Mouse (Mus musculus): ENCODE results near the gene Xcr1. TPM values are rescaled to one million over a fixed set of nuclear protein-coding genes. Genes with fewer than 3 reads are reported as not detected.

Xcr1 gene
- polyA plus RNA-seq, 2 experiments from 2014 or later, result 0.12 to 0.61 TPM

DNA sequence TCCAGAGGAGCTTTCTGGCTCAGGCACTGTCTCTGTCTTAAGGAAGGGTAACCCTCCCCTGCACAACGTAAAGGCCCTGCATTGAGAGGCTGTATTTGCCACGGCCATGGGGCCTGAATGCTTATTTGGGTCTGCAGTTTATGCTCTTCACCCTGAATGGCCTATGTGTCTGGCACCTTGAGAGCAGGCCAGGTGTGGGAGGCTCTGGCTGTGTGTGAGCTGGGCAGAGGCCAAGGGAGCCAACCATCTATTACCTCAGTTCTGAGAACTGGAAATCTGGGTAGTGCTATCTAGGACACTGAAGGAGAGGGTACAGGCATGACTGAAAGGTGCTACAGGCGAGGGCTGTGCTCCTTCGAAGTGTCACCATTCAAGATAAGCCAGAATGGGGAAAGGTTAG, 47.0 kb downstream of the Xcr1 start:
- ATAC-seq, result no peak

- ATAC-seq, result peak; percentile 79
These were observed 47.5 kb downstream of the Xcr1 start for GRCm38 (mm10) chr9:123814326-123814725.

DNA sequence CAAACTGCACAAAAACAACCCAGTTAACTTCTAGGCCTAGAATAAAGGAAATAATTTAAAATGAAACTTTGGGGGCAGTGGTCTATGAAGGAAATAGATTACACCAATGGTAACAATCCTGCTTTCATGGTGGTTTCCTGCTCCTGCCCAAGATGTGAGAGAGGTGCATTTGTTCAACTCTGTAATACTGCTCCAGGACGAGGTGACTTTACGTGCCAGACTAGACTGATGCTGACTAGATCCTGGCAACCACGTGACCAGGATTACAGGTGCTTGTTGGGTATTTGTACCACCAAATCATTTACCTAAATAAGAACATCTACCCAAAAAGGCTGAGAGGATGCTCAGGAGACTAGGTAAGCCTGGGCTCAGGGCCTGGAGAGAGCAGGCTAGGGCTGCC, 50.0 kb downstream of the Xcr1 start:
- peak; percentile 26 for ATAC-seq

DNA sequence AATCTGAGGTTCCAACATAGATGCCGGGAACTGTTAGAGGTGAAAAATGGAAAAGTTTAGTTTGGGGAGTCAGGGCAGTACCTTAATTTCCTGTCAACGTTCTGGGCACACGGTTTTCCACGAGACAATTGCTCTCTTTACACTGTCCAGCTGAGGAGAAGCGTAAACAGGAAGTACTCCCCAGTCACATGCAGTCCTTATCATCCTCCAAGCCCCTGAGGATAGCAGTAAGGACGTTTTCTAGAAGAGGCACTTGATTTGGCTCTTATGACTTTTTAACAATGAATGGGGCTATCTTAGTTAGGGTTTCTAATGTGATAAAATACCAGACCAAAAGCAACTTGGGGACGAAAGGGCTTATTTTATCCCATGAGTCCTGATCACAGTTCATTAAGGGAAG, 53.2 kb downstream of the Xcr1 start:
- no peak for ATAC-seq

- ATAC-seq, result peak; percentile 75
These were observed 55.6 kb downstream of the Xcr1 start, which contains the start of gene Cxcr6 for GRCm38 (mm10) chr9:123806267-123806666. TSS of gene Cxcr6 (plus strand) at chr9:123806475.

DNA sequence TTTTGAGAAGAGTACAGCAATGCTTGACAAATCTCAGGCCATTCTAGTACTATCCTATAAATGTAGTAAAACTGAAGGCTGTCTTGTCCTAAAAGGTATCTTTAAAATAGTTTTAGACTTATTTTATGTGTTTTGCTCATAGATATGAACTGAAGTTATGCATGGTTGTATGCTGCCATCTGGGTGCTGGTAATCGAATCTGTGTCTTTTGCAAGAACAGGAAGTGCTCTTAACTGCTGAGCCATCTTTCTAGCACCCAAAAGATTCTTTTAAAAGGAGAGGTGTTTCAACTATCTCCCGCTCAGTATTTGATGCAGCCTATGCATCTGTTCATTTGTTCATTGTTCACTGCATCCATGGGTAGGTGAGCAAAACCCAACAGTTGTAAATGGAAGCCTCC, 56.6 kb downstream of the Xcr1 start:
- ATAC-seq, result peak; percentile 42

DNA sequence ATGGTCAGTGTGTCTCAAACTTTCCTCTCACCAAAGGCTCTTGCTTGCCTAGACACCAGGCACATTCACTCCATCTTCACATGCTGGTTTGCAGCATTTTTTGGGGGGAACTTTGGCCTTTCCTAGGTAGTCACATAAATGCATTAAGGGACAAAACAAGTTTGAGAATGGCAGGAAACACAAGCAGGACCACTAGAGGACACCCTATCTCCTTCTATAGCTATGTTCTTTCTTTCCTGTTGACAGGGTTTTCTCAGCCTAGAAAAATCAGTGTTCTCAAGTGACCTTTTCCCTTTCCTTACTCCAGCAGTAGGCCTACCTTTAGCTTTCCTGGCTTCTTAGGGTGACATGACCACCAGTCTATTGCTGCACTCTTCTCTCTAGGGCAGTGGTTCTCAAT, 58.9 kb downstream of the Xcr1 start:
- no peak for ATAC-seq

DNA sequence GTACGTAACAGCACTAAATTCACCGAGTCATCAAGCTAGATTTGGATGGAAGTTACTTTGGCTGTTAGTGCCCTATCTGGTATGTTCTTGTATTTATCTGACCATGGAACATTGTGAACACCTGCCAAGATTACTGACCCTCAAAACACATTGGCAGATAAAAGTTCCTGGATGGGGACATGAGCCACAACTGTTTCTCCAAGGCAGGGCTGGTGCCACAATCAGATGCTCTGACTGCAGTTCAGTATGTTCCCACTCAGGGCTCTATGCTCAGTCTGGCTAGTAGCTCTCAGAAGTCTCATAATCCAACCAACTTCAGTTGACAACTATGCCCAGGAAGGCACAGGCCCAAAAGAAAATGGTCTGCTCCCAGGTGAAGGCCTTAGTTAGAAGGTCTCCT, 59.4 kb downstream of the Xcr1 start:
- no peak for ATAC-seq

Other genes starting within 250 kb of the Xcr1 start
- gene Slc6a20b, start 229.5 kb downstream of the Xcr1 start, polyA plus RNA-seq (2017; shearing (Covaris generic)), result 1 to 10 TPM in 1 of 2 experiments, under 1 TPM in 1; 0.34 to 1.8 TPM
- 10 to 100 TPM; 28.0 to 36.1 TPM for gene Ccr9, start 183.6 kb downstream of the Xcr1 start, polyA plus RNA-seq (2017; shearing (Covaris generic))
- not detected for gene Slc6a20a, start 183.1 kb downstream of the Xcr1 start, polyA plus RNA-seq (2017; shearing (Covaris generic))
- 10 to 100 TPM; 42.1 to 48.2 TPM for gene Lztfl1, start 144.3 kb downstream of the Xcr1 start, polyA plus RNA-seq (2017; shearing (Covaris generic))
- gene Cxcr6, start 55.6 kb downstream of the Xcr1 start, polyA plus RNA-seq (2017; shearing (Covaris generic)), result 10 to 100 TPM; 25.3 to 37.5 TPM
- gene Fyco1, start 10.1 kb downstream of the Xcr1 start, polyA plus RNA-seq (2017; shearing (Covaris generic)), result 10 to 100 TPM; 34.5 to 69.7 TPM
- under 1 TPM; 0.89 to 0.98 TPM for gene Ccr1, start 106.7 kb upstream of the Xcr1 start, polyA plus RNA-seq (2017; shearing (Covaris generic))
- gene Ccr1l1, start 116.4 kb upstream of the Xcr1 start, polyA plus RNA-seq (2017; shearing (Covaris generic)), result not detected
- 1 to 10 TPM; 2.2 to 3.2 TPM for gene Ccr3, start 159.9 kb upstream of the Xcr1 start, polyA plus RNA-seq (2017; shearing (Covaris generic))
- gene Ccr2, start 239.9 kb upstream of the Xcr1 start, polyA plus RNA-seq (2017; shearing (Covaris generic)), result 10 to 100 TPM; 48.7 to 51.9 TPM

All from CD4-positive, CD25-positive, alpha-beta regulatory T cell, adult 4 months (primary cell).